Mouse (Mus musculus): ENCODE measurements around the gene Myoc.
"Not testable (repeated sequence)": the region's sequence is repeated elsewhere in the genome, so short reads cannot be mapped to it uniquely, and the experiment has no call there.

Gene Myoc

DNA sequence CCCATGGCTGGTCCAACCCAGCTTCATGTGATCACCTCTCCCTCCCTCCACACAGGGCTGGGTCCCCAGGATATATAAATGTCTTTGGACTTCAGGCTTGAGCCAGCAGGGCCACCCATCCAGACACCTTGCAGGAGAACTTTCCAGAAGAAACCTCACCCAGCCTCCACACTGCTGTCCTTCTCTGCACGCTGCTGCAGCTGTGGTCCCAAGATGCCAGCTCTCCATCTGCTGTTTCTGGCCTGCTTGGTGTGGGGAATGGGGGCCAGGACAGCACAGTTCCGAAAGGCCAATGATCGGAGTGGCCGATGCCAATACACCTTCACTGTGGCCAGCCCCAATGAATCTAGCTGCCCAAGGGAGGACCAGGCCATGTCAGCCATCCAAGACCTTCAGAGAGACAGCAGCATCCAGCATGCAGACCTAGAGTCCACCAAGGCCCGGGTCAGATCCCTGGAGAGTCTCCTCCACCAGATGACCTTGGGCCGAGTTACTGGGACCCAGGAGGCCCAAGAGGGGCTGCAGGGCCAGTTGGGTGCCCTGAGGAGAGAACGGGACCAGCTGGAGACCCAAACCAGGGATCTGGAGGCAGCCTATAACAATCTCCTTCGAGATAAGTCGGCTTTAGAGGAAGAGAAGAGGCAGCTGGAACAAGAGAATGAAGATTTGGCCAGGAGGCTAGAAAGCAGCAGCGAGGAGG lies at the start of gene Myoc:
Gene Myoc, plus strand, starts transcription at position 105 of the 700 bp plus-strand sequence.
- no peak for DNase-seq (ENCODE audit: low read depth, low spot score)

- DNase-seq (ENCODE audit: low read depth, low spot score): no peak
Observed at GRCm38 (mm10) chr1:162589443-162589842, 49.5 kb upstream of the Myoc start.

- DNase-seq (ENCODE audit: low read depth, low spot score): no peak
Observed at GRCm38 (mm10) chr1:162590415-162590997, 48.4 kb upstream of the Myoc start.

GRCm38 (mm10) chr1:162597379-162598102 lies 41.4 kb upstream of the Myoc start:
- DNase-seq (ENCODE audit: low read depth, low spot score): no peak

DNA sequence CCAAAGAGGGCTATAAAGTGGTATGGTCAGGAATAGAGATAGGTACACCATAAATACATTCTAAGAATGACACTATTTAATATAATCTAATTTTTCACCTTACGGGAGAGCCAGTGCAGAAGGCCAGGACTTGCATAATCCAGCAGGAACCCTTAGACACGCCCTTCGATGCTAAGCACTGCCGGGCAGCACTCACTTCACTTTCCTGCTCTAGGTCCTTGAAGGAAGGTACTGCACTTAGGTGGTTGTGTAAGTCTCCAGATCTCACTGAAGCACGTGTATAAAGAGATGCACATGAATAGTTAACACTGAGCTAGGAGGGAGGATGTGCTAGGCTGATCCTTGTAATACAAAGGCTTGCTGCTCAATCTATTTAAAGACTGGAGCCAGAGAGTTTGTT lies 39.3 kb upstream of the Myoc start:
- DNase-seq (ENCODE audit: low read depth, low spot score): no peak

GRCm38 (mm10) chr1:162601288-162601687 lies 37.7 kb upstream of the Myoc start:
- DNase-seq (ENCODE audit: low read depth, low spot score): no peak

GRCm38 (mm10) chr1:162608127-162608526 lies 30.8 kb upstream of the Myoc start:
- DNase-seq (ENCODE audit: low read depth, low spot score): no peak

DNA sequence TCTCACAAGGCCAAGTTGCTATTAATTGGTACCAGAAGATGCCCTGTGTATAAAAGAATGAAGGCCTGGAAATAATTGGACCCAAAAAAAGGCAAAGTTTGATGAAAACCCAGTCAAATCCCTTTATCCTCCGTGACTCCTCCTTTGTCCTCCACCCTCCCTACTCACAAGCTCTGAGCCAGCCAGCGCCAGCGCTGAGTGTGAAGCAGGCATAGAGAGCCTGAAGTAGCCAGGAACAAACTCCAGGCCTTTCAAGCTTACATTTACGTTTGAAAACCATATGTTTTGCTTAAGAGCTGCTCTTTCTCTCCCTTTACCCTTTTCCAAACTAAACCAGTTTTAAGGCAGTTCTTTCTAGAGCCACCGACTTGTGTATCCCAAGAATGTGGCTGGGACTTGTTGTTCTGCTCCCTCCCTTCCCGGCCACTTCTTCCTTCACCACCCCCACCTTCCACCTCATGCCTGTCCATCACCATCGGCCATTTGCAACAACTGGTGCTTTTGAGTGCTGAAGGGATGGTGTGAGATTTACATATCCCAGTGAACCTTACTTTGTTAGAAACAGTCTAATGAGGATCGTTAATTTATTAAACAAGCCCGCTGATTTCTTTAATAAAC lies 29.2 kb upstream of the Myoc start:
- DNase-seq (ENCODE audit: low read depth, low spot score): no peak

DNA sequence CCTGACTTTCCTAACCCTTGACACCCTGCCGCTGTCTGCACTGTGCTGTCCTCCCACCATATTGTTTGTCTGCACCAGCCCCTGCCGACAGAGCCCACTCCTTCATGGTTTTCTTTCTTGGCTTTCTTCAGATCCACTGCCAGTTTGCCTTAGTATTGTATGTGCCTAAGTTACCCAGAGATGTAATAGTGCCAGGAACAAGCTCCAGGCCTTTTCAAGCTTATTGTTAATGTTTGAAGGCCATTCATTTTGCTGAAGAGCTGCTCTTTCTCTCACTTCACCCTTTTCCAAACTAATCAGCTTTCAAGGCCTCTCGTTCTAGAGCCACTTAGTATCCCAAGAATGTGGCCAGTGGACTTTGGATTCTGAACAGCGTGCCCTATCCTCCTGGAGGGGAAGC lies 27.8 kb upstream of the Myoc start:
- DNase-seq (ENCODE audit: low read depth, low spot score): no peak

- peak; percentile 86 for DNase-seq (ENCODE audit: low read depth, low spot score)
Observed at GRCm38 (mm10) chr1:162615511-162615910, 23.4 kb upstream of the Myoc start.

- no peak for DNase-seq (ENCODE audit: low read depth, low spot score)
Observed at GRCm38 (mm10) chr1:162620487-162620886, 18.5 kb upstream of the Myoc start.

DNA sequence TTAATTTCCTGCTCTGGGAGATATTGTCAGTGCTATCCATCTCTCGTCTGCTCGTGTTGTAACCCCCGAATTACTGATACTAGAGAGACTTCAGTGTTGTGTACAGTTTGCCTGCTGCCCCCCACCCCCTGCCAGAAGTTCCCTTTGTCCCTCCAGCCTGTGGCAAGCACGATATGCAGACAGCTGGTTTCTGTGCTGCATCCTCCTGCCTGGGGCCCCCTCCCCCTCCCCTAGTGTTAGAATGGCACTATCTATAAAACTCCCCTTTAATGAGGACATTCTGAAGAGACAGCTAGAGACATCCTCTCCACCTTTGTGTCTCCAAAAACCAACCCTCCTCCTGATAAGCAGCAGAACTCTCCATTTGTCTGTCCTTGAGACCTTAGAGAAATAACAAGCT lies 15.1 kb upstream of the Myoc start:
- DNase-seq (ENCODE audit: low read depth, low spot score): no peak

- no peak for DNase-seq (ENCODE audit: low read depth, low spot score)
Observed at GRCm38 (mm10) chr1:162625229-162625628, 13.7 kb upstream of the Myoc start.

DNA sequence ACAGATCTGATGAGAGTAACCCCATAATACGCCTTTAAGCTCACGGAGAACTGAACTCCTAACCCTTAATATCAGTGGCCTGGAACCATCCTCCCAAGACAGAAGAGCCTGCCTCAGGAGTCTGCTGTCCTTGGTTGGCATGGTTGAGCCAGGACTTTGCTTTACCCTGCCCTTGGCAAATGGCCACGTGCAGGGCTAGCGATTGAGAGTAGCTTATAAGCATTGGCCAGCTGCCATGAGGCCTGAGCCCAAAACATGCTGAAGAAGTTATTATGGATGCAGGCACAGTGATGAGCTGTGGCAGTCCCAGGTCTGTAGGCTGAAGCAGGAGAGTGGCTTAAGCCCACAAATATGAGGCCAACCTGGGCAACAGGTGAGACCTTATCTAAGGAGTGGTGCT lies 11.1 kb upstream of the Myoc start:
- not testable (repeated sequence) for DNase-seq (ENCODE audit: low read depth, low spot score)

GRCm38 (mm10) chr1:162628326-162628725 lies 10.6 kb upstream of the Myoc start:
- DNase-seq (ENCODE audit: low read depth, low spot score): not testable (repeated sequence)

- not testable (repeated sequence) for DNase-seq (ENCODE audit: low read depth, low spot score)
Observed at GRCm38 (mm10) chr1:162635291-162635931, 3.5 kb upstream of the Myoc start.

DNA sequence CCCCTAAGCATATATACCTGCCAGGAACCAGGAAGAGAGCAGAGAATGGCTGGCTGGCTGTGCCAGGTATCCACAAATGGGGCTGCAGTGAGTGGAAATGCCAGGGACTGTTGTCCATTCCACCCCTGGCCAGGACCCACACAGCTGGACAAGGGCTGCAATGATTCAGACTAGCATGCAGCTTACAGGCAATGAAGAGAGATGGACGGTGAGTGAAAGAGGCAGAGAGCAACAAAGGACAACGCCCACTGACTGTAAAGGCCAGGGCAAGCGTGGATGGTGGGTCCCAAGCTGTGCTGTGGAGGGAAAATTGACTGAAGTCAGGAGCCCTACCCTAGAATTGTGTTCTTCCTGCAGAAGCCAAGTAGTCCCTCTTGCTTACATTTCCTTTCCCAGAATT lies 2.4 kb upstream of the Myoc start:
- DNase-seq (ENCODE audit: low read depth, low spot score): no peak

DNA sequence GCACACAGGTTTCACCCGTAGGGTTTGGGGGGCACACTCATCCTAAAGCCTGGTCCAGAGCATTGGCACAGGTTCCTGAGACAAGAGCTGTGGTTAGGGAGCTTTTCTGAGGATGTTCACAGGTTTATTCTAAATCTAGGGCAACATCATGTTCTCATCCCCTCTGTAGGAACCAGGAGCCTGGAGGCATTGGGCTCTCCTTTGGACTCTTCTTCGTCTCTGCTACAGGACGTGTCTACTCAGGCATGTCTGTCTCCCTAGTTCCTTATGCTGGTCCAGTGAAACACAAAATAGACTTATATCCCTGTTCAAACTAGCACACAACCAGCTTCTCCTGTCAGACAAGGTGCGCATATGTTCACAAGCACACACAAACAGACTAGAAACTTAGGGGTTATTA lies 420 bp upstream of the Myoc start:
- no peak for DNase-seq (ENCODE audit: low read depth, low spot score)

DNA sequence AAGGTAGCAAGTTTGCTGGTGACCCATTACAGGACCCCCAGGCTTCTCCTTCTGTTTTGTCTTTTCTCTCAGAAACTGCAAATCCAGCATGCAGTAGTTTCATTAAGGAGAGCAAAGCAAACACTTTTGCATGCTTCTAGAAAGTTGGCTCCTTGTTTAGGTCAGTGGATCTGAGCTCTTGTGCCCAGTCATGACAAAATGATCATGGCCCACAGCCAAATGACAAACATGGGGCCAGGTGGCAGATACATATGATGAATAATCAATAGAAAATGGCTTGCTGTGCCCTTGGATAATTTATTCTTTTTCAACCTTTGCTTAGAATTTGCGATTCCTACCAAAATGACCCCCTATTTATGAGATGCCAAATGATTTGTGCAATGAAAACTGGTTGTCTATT lies 906 bp downstream of the Myoc start:
- no peak for DNase-seq (ENCODE audit: low read depth, low spot score)

DNA sequence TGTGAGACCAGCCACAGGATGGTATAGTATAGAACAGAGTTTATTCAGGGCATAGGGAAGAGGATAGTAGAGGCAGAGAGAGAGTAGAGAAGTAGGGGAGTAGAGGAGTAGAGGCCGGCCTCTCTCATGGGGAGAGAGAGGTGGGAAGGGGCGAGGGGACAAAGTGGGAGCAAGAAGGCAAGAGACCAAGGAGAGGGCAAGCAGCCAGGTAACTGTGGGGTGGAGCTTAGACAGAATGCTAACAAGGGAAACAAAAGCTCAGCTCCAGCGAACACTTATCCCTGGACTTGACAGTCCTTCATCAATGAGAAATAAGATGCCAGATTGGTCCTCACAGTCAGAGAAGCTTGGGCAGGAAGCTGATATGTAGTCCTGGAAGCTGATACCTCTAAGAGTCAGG lies 3.6 kb downstream of the Myoc start:
- DNase-seq (ENCODE audit: low read depth, low spot score): no peak

DNA sequence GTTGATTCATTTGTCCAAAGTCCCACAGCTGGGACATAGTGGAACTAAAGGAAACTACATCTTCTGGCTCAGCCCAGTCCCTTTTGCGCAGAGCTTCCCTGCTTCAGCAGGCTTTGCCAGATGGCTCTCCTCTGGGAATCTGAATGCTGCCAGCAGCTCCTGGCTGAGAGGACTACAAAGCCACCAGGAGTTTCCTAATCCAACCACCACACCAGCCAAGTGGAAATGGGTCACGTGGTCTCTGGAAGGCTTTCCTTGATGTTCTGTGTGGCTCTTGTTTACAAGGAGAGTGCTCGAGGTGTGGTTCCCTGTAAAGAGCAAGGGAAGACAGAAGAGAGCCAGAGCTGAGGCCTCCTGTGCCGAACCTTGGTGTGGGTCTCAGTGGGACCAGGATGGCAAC lies 4.8 kb downstream of the Myoc start:
- no peak for DNase-seq (ENCODE audit: low read depth, low spot score)

GRCm38 (mm10) chr1:162646083-162646686 lies 7.2 kb downstream of the Myoc start:
- no peak for DNase-seq (ENCODE audit: low read depth, low spot score)
